Mouse (Mus musculus): ENCODE measurements around the gene Klhl4. TPM values are rescaled to one million over a fixed set of nuclear protein-coding genes. Genes with fewer than 3 reads are reported as not detected.
A peak's percentile ranks its signal among the peaks of the same experiment; 100 is the strongest.

Klhl4 gene
- total RNA-seq (2015) (0.14 TPM in 1 of 2 replicates, not detected in the other), total RNA-seq (2017) (0.15 and 0.45 TPM in 2 replicates)

- peak; percentile 35 for ATAC-seq (ENCODE audit: poor library complexity, severe bottlenecking)
These were observed at the start of gene Klhl4 for GRCm38 (mm10) chrX:114473782-114474731. Gene Klhl4, plus strand, starts transcription at chrX:114474333.

- ATAC-seq (ENCODE audit: poor library complexity, severe bottlenecking) = no peak
These were observed 10.0 kb downstream of the Klhl4 start for GRCm38 (mm10) chrX:114484153-114484552.

- no peak for ATAC-seq (ENCODE audit: poor library complexity, severe bottlenecking)
These were observed 12.6 kb downstream of the Klhl4 start for GRCm38 (mm10) chrX:114486691-114487090.

GRCm38 (mm10) chrX:114558141-114558540 lies 84.0 kb downstream of the Klhl4 start:
- ATAC-seq (ENCODE audit: poor library complexity, severe bottlenecking) = no peak

GRCm38 (mm10) chrX:114582311-114582710 lies 108.2 kb downstream of the Klhl4 start:
- ATAC-seq (ENCODE audit: poor library complexity, severe bottlenecking) = no peak

Measured in megakaryocyte, adult 5-6 weeks (primary cell).